Mouse (Mus musculus) lung, adult 18-20 months (tissue): ENCODE results near the gene Jpt1.
"Not testable (repeated sequence)": the region's sequence is repeated elsewhere in the genome, so short reads cannot be mapped to it uniquely, and the experiment has no call there.

Experiments used
- DNase-seq, 2 experiments: peaks; one replicate each; pipeline ENCODE4 v3.0.0; 2022; ENCODE audit warnings: mixed read lengths in 2 of 2

The Jpt1 gene

GRCm38 (mm10) chr11:115511121-115511520 is 3.1 kb downstream of the Jpt1 start:
- DNase-seq, result no peak

GRCm38 (mm10) chr11:115510507-115510888 is 3.7 kb downstream of the Jpt1 start:
- DNase-seq, result no peak

- DNase-seq, result no peak
Observed at GRCm38 (mm10) chr11:115509773-115510506, 4.2 kb downstream of the Jpt1 start.

- no peak for DNase-seq
Observed at GRCm38 (mm10) chr11:115508061-115508460, 6.1 kb downstream of the Jpt1 start.

GRCm38 (mm10) chr11:115506586-115506985 is 7.6 kb downstream of the Jpt1 start:
- no peak for DNase-seq

GRCm38 (mm10) chr11:115502636-115503035 is 11.6 kb downstream of the Jpt1 start:
- DNase-seq, result no peak

DNA sequence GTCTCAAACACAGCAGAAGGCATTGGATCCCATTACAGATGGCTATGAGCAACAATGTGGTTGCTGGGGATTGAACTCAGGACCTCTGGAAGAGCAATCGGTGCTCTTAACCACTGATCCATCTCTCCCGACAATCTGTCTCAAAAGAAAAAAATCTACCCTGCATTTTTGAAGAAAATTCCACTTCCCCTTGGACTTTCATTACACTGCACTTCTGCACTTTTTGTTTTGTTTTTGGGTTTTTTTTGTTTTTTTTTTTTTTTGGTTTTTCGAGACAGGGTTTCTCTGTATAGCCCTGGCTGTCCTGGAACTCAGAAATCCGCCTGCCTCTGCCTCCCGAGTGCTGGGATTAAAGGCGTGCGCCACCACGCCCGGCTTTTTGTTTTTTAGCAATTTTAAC is 17.6 kb downstream of the Jpt1 start:
- DNase-seq, result not testable (repeated sequence)

DNA sequence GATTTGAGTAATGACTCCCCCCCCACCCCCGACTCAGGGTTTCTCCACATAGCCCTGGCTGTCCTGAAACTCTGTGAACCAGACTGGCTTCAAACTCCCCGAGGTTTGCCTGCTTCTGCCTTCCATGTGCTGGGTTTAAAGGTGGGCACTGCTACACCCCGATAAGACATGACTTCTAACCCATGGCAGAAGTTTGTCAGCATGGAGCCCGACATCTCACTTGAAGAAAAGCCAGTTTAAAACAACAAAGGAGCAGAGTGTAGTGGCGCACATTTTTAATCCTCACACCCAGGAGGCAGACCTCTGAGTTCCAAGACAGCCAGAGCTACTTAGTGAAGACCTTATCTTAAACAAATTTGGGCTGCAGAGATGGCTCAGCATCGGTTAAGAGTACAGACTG is 21.8 kb downstream of the Jpt1 start:
- no peak for DNase-seq

DNA sequence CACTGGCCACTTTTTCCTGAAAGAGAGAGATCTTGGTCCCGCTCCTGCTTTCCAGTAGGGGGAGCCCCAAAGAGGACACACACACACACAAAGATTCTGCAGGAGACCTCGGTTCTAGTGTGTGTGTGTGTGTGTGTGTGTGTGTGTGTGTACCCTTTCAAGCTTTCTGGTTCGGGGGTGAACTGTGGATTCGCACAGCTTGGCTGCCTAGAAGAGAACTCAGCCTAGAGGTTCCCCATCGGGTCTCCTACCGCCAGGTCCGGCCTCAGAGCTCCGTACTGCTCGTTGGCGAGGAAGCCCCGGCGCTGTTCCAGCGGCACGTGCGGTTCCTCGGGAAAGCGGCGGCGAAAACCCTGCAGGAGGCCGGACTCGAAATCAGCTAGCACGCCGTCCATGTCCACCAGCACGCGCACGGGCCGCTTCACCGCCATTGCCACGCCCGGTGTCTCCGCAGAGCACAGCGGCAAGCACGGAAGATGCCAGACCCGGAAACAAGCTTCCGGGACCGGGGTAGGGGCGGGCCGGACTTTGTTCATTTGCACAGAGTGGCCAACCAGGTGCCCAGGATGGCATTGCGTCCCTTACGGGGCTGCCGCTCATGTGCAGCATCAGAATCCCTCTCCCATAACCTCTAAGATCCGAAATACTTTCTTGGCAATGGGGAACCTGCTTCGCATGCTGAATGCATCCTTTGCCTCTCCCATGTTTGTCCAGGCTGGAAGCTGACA is 22.7 kb downstream of the Jpt1 start, which contains the start of gene Nt5c:
Nt5c (minus strand) TSS at position 507 of the 728 bp plus-strand sequence.
- peak; percentile 86 to 89 for DNase-seq

- DNase-seq, result no peak
Observed at GRCm38 (mm10) chr11:115490441-115491355, 23.5 kb downstream of the Jpt1 start.

- DNase-seq, result no peak
Observed at GRCm38 (mm10) chr11:115488551-115489104, 25.6 kb downstream of the Jpt1 start.

DNA sequence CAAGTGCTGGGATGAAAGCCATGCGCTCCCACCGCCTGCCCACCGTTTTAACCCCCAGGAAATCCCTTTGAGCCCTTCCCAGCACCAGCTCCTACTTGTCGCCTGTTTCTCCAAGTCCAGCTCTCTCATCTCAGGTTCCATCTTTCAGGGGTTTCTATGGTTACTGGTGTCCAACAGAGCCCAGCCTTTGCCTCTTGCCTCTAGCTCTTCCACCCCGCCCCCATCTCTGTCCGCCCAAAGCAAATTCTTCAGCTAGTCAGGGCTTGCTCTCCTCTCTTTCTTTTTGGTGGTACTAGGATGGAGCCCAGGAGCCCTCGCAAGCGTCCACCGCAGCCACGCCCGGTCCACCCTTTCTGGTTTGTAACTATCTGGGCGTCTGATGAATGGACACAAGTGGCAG is 29.0 kb downstream of the Jpt1 start:
- no peak for DNase-seq

- peak; percentile 52 to 68 for DNase-seq
Observed at GRCm38 (mm10) chr11:115483726-115484125, 30.5 kb downstream of the Jpt1 start.

DNA sequence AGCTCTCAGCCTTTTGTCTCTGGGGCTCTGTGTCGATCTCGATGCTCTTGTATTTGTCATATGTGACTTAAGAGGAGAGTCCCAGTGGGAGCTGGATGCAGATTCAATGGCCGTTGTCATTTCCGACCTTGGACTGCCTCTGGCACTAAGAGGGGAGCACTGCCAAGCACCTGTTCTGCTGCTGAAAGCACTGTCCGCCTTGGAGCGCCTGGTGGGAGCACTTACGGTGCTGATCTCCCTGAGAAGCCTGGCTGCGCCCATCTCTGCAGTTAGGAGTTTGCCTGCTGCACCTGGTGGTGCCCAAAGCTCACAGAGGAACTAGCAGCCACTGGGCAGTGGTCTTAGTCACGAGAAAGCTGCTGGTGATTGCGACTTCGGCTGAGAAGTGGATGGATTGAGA is 30.9 kb downstream of the Jpt1 start:
- DNase-seq, result no peak

DNA sequence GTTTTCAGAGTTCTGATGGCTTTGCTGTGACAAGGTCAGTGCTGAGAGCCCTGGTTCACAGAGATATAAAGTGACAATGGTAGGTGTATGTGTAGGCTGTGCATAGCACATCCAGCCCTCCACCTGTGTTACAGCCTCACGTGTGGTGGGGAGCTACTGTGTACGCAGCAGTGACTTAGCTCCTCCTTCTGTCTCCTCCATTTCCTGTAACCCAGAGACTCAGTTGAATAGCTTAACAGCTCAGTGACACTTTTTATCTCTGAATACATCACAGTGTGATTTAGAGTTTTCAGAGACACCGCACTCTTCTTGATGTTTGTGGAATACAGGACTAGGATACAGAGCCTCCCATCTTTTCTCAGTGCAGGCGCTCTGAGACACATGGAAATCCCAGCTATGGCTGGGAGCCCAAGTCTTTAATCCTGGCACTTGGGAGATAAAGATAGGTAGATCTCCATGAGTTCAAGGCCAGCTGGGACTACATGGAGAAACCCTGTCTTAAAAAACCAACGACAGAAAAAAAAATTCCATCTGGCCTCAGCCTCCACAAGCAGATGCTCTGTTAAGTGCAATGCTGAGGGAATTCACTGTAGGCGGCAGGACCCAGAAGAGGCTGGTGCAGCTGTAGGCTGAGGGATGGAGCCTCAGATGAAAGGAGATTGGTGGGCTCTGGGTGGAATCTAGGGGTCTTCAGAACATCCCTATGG is 32.5 kb downstream of the Jpt1 start:
- no peak for DNase-seq

GRCm38 (mm10) chr11:115478296-115478938 is 35.8 kb downstream of the Jpt1 start:
- DNase-seq, result no peak

DNA sequence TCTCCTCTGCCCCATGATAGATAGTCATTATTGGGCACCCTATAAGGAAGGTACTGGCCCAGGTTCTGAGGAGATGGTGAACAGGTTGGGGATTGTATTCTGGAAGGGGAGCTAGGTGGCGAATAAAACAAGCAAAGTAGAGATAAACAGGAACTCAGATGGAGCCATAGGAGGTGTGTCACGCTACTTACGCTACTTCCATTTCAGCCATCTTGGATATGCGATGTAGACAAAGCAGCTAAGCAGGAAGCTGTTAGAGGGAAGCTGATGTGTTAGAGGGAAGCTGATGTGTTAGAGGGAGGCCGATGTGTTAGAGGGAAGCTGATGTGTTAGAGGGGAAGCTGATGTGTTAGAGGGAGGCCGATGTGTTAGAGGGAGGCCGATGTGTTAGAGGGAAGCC is 36.8 kb downstream of the Jpt1 start:
- not testable (repeated sequence) for DNase-seq

DNA sequence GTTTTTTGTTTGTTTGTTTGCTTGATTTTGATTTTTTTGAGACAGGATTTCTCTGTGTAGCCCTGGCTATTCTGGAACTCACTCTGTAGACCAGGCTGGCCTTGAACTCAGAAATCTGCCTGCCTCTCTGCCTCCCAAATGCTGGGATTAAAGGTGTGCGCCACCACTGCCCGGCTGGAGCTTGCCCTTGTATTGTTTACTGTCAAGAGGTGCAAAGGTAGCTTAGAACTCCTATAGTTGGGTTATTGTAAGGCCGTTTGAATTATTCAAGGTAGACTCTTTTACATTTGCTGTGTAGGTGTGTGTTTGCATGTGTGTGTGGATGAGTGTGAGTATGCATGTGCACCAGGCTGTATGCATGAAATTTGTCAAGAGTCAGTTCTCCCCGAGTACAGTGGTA is 37.6 kb downstream of the Jpt1 start:
- DNase-seq, result not testable (repeated sequence)

GRCm38 (mm10) chr11:115475758-115476237 is 38.4 kb downstream of the Jpt1 start:
- DNase-seq, result no peak

- DNase-seq, result peak; percentile 96 to 97
Observed at GRCm38 (mm10) chr11:115475025-115475757, 39.0 kb downstream of the Jpt1 start, which contains the start of gene Armc7. Gene Armc7 (plus strand): TSS chr11:115475667.
